Mouse (Mus musculus) lung, postnatal 0 days (tissue): Measurements from ENCODE around the gene Scly.

ENCODE experiments used
- CTCF ChIP-seq: IDR thresholded peaks from 2 replicates; pipeline ENCODE4 v1.5.1; 2016; ENCODE audit warnings: antibody characterized with exemption, mild to moderate bottlenecking
- EP300 ChIP-seq: IDR thresholded peaks from 2 replicates; pipeline ENCODE4 v1.6.1; 2016; ENCODE audit warnings: antibody characterized with exemption, mild to moderate bottlenecking, control low read depth

GRCm38 (mm10) chr1:91352277-91352676 is 54.1 kb downstream of the Scly start:
- no peak for TF ChIP-seq EP300
- no peak for TF ChIP-seq CTCF
